Mouse (Mus musculus) liver, embryonic 13.5 days (tissue): ENCODE results near the gene Onecut3. TPM values are rescaled to one million over a fixed set of nuclear protein-coding genes. Genes with fewer than 3 reads are reported as not detected.

Experiments
- ATAC-seq: fragments of 200-750 bp; cut with Nextera tagmentation; 2 replicates; pipeline ENCODE4 v1.8.0; 2017; ENCODE audit warnings: low read depth, mild to moderate bottlenecking, moderate number of reproducible peaks, moderate library complexity
- DNase-seq: peaks from one replicate; pipeline ENCODE4 v3.0.0; 2022
- H3K27ac ChIP-seq: fragments of 300-500 bp; sonication (generic); 2 replicates; pipeline ENCODE4 v1.5.1; 2015; ENCODE audit warnings: moderate library complexity, mild to moderate bottlenecking, inconsistent platforms
- H3K27me3 ChIP-seq: fragments of 300-500 bp; sonication (generic); 2 replicates; pipeline ENCODE4 v1.6.1; 2015; ENCODE audit warnings: mild to moderate bottlenecking, inconsistent platforms
- H3K36me3 ChIP-seq: fragments of 300-500 bp; sonication (generic); 2 replicates; pipeline ENCODE4 v1.6.1; 2015; ENCODE audit warnings: mild to moderate bottlenecking, inconsistent platforms
- H3K4me1 ChIP-seq: fragments of 300-500 bp; sonication (generic); replicated peaks from 2 replicates; pipeline ENCODE4 v1.6.1; 2015; ENCODE audit warnings: inconsistent platforms
- H3K4me2 ChIP-seq: fragments of 300-500 bp; sonication (generic); 2 replicates; pipeline ENCODE4 v1.6.1; 2015; ENCODE audit warnings: inconsistent platforms, mild to moderate bottlenecking, moderate library complexity
- H3K4me3 ChIP-seq: fragments of 300-500 bp; sonication (generic); replicated peaks from 2 replicates; pipeline ENCODE4 v1.5.1; 2015; ENCODE audit warnings: mild to moderate bottlenecking, inconsistent platforms
- H3K9ac ChIP-seq: fragments of 300-500 bp; sonication (generic); 2 replicates; pipeline ENCODE4 v1.6.1; 2015; ENCODE audit warnings: mild to moderate bottlenecking, inconsistent platforms
- H3K9me3 ChIP-seq: fragments of 300-500 bp; sonication (generic); replicated peaks from 2 replicates; pipeline ENCODE4 v1.6.1; 2016; ENCODE audit warnings: inconsistent platforms
- WGBS: fragments of 180-500 bp; shearing (Covaris S2); methylation state at CpG from one replicate; pipeline ENCODE4 v1.1.7; 2015; ENCODE audit not compliant: insufficient replicate concordance; 5-methylcytosine and 5-hydroxymethylcytosine counted together
- polyA plus RNA-seq: library from polyadenylated mRNA; unstranded; fragments of >200 nt; fragmentation: Nextera tagmentation; extraction: Ambion mirVana; gene quantifications from 2 replicates; pipeline ENCODE4 v1.2.1, GENCODE M21; 2015

Onecut3 gene
- polyA plus RNA-seq, 1 experiment from 2014 or later = 0.02 TPM

GRCm38 (mm10) chr10:80503599-80504220, 9.1 kb downstream of the Onecut3 start:
- Histone ChIP-seq H3K4me1 (peaks cover 17% of the 10 kb centered on the region), H3K4me3 (no peak overlapping the region), H3K4me2 (no peak overlapping the region), H3K9ac (no peak overlapping the region), H3K27ac (no peak overlapping the region), H3K9me3 (no peaks in the 10 kb centered on the region), H3K27me3 (peaks cover 92% of the 10 kb centered on the region), H3K36me3 (no peaks in the 10 kb centered on the region)
- ATAC-seq (no peak), DNase-seq (no peak)
- WGBS = 4% methylated on average over 27 of the region's 27 CpGs

DNA sequence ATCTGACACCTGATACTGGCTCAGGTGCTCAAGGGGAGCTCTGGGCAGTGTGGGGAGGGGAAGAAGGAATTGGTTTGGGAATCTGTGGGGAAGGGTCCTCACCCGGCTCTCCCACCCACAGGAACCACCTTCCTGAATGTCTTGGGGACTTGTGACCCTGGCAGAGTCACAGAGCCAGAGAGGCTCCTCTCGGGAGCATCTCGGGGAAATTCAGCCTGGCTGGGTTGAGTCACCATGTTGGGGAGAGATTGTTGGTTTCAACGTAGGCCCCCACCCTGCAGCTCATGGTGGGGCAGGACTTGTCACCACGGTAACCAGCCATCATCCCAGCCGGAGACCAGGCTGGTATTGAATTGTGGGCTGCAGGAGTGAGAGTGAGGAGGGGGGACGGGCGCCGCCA, 10.1 kb downstream of the Onecut3 start:
- ATAC-seq = no peak
- peaks cover 89% of the 10 kb centered on the region for H3K27me3 ChIP-seq
- H3K4me1 ChIP-seq = peaks cover 20% of the 10 kb centered on the region
- no peak overlapping the region for H3K4me2 ChIP-seq
- no peak for DNase-seq
- H3K9me3 ChIP-seq = no peaks in the 10 kb centered on the region
- H3K27ac ChIP-seq = no peak overlapping the region
- H3K9ac ChIP-seq = no peak overlapping the region
- H3K4me3 ChIP-seq = no peak overlapping the region
- H3K36me3 ChIP-seq = no peaks in the 10 kb centered on the region
- 7% methylated on average over 7 of the region's 9 CpGs for WGBS

- no peak overlapping the region for H3K4me2 ChIP-seq
- no peaks in the 10 kb centered on the region for H3K9me3 ChIP-seq
- H3K4me1 ChIP-seq = peaks cover 26% of the 10 kb centered on the region
- no peak for ATAC-seq
- H3K27ac ChIP-seq = no peak overlapping the region
- no peak overlapping the region for H3K9ac ChIP-seq
- DNase-seq = peak; percentile 63
- no peak overlapping the region for H3K4me3 ChIP-seq
- no peaks in the 10 kb centered on the region for H3K36me3 ChIP-seq
- H3K27me3 ChIP-seq = peaks cover 88% of the 10 kb centered on the region
- WGBS = 0% methylated on average over 11 of the region's 11 CpGs
Observed at GRCm38 (mm10) chr10:80506222-80506621, 11.6 kb downstream of the Onecut3 start.

- Histone ChIP-seq H3K4me1 (peaks cover 13% of the 10 kb centered on the region), H3K9ac (peak overlapping the region; percentile 57), H3K4me3 (peak overlapping the region; percentile 47), H3K36me3 (no peaks in the 10 kb centered on the region), H3K4me2 (peak overlapping the region; percentile 66), H3K27ac (no peak overlapping the region), H3K27me3 (peaks cover 91% of the 10 kb centered on the region), H3K9me3 (no peaks in the 10 kb centered on the region)
- DNase-seq = peak; percentile 67
- WGBS = 5% methylated on average over 20 of the region's 20 CpGs
- ATAC-seq = peak; percentile 40
Observed at GRCm38 (mm10) chr10:80509412-80510272, 15.0 kb downstream of the Onecut3 start.

DNA sequence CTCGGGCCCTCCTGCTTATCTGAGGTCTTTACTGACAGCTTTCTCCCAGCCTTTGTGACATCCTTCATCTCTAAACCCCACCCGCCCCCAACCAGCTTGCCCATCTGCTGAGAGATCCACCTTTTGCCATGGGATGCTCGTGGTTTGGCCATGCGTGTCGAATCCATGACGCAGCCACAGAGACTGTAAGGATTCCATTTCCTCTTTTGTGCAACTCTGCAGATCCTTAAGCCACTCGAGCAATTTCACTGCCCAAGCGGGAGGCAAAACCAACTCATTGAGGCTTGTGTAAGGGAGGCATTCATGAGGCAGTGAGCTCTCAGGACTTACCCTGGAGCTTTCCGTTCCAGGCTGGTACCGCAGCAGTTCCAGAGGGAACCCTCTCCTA, 15.6 kb downstream of the Onecut3 start:
- Histone ChIP-seq H3K4me1 (peaks cover 13% of the 10 kb centered on the region), H3K9ac (peak overlapping the region; percentile 57; the same call in 1 of the 2 replicates), H3K36me3 (no peaks in the 10 kb centered on the region), H3K9me3 (no peaks in the 10 kb centered on the region), H3K27me3 (peaks cover 91% of the 10 kb centered on the region), H3K4me2 (peak overlapping the region; percentile 66), H3K4me3 (no peak overlapping the region; the same call in 1 of the 2 replicates), H3K27ac (no peak overlapping the region)
- no peak for ATAC-seq
- no peak for DNase-seq
- WGBS = 35% methylated on average over 10 of the region's 10 CpGs

DNA sequence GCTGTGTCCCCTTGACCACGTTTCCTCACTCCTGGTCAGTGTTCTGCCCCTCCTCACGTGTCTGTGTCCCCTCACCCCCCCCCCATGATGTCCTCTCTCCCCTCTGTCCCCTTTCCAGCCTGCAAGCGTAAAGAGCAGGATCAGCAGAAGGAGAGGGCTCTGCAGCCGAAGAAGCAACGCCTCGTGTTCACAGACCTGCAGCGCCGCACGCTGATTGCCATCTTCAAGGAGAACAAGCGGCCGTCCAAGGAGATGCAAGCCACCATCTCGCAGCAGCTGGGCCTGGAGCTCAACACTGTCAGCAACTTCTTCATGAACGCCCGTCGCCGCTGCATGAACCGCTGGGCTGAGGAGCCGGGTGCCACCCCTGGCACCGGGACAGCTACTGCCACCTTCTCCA, 19.1 kb downstream of the Onecut3 start:
- Histone ChIP-seq H3K9ac (no peak overlapping the region), H3K27me3 (peaks cover 84% of the 10 kb centered on the region), H3K27ac (no peak overlapping the region), H3K4me1 (peaks cover 8% of the 10 kb centered on the region), H3K36me3 (no peaks in the 10 kb centered on the region), H3K4me3 (no peak overlapping the region), H3K4me2 (no peak overlapping the region), H3K9me3 (no peaks in the 10 kb centered on the region)
- WGBS = 15% methylated on average over 19 of the region's 19 CpGs
- ATAC-seq (no peak), DNase-seq (no peak)

DNA sequence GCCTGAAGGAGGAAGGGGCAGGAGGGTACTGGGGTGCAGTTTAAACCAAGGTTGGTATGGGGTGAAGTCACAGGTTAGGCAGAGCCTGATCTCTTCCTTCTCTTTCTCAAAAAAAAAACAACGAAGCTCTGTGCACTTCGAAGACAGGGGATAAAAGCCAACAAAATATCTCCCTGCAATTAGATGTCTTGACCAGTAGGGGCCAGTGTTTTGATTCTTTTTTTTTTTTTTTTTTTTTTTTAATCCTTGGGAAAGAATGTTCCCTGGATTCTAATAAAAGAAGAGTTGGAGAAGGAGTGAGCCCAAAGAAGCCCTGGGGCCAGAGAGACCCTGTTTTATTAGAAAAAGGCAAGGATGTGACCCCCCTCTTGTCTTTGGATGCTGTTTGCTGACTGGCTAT, 24.7 kb downstream of the Onecut3 start:
- no peak for DNase-seq
- Histone ChIP-seq H3K27ac (no peak overlapping the region), H3K36me3 (no peaks in the 10 kb centered on the region), H3K4me3 (no peak overlapping the region), H3K9ac (no peak overlapping the region), H3K4me2 (no peak overlapping the region), H3K9me3 (peaks cover 5% of the 10 kb centered on the region; the same call in 1 of the 2 replicates), H3K4me1 (no peaks in the 10 kb centered on the region), H3K27me3 (peaks cover 43% of the 10 kb centered on the region)
- ATAC-seq = no peak
- WGBS = 65% methylated on average over 2 of the region's 2 CpGs

GRCm38 (mm10) chr10:80523299-80523698, 28.7 kb downstream of the Onecut3 start:
- no peak for ATAC-seq
- no peak overlapping the region for H3K4me3 ChIP-seq
- DNase-seq = no peak
- no peaks in the 10 kb centered on the region for H3K36me3 ChIP-seq
- H3K9ac ChIP-seq = no peak overlapping the region
- H3K27ac ChIP-seq = no peak overlapping the region
- no peak overlapping the region for H3K4me2 ChIP-seq
- H3K4me1 ChIP-seq = no peaks in the 10 kb centered on the region
- H3K27me3 ChIP-seq = peaks cover 38% of the 10 kb centered on the region
- H3K9me3 ChIP-seq = peaks cover 5% of the 10 kb centered on the region; the same call in 1 of the 2 replicates
- 86% methylated on average over 7 of the region's 7 CpGs for WGBS

DNA sequence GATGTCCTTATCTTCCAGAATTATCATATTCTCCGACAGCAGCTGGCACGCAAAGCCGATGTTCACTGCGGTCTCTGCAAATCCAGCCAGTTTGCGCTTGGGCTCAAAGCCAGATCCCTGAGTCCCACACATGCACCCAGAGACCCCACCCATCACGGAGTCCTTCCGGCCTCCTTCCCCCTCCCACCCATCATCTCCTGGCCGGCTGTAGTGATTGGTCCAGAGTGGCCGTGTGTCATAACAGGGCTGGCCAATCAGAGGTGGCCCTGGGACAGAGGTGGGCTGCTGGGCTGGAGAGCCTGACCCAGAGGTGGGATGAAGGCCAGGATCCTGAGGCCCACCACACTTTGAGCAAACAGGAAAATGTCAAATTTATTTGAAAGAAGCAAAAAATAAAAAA, 31.5 kb downstream of the Onecut3 start:
- WGBS = 37% methylated on average over 9 of the region's 9 CpGs
- no peak overlapping the region for H3K4me3 ChIP-seq
- peaks cover 48% of the 10 kb centered on the region for H3K27me3 ChIP-seq
- no peak overlapping the region for H3K27ac ChIP-seq
- H3K9ac ChIP-seq = no peak overlapping the region
- no peaks in the 10 kb centered on the region for H3K4me1 ChIP-seq
- ATAC-seq = no peak
- H3K36me3 ChIP-seq = no peaks in the 10 kb centered on the region
- DNase-seq = no peak
- H3K9me3 ChIP-seq = peaks cover 5% of the 10 kb centered on the region; the same call in 1 of the 2 replicates
- no peak overlapping the region for H3K4me2 ChIP-seq

- ATAC-seq = peak; percentile 47
- peak; percentile 39 for DNase-seq
- WGBS = 69% methylated on average over 11 of the region's 11 CpGs
- no peaks in the 10 kb centered on the region for H3K36me3 ChIP-seq
- no peaks in the 10 kb centered on the region for H3K9me3 ChIP-seq
- H3K4me1 ChIP-seq = peaks cover 51% of the 10 kb centered on the region
- H3K4me3 ChIP-seq = no peak overlapping the region
- H3K27ac ChIP-seq = peak overlapping the region; percentile 67
- no peak overlapping the region for H3K9ac ChIP-seq
- H3K4me2 ChIP-seq = peak overlapping the region; percentile 36
- peaks cover 29% of the 10 kb centered on the region for H3K27me3 ChIP-seq
Observed at GRCm38 (mm10) chr10:80532783-80533182, 38.1 kb downstream of the Onecut3 start.

- Histone ChIP-seq H3K4me2 (peak overlapping the region; percentile 90), H3K4me3 (no peak overlapping the region), H3K36me3 (no peaks in the 10 kb centered on the region), H3K9ac (peak overlapping the region; percentile 72), H3K9me3 (no peaks in the 10 kb centered on the region), H3K4me1 (peaks cover 60% of the 10 kb centered on the region), H3K27me3 (peaks cover 30% of the 10 kb centered on the region), H3K27ac (peak overlapping the region; percentile 92)
- 5% methylated on average over 7 of the region's 7 CpGs for WGBS
- ATAC-seq (peak; percentile 78), DNase-seq (peak; percentile 76)
Observed at GRCm38 (mm10) chr10:80533704-80534103, 39.1 kb downstream of the Onecut3 start.
